21 mouse cellular contexts compared by ENCODE assay signal in genomic region chr4:22485117-22485516, GRCm38 (mm10). TPM values are rescaled to one million over a fixed set of nuclear protein-coding genes. Genes with fewer than 3 reads are reported as not detected.
DNase-seq lines count a peak whose midpoint lies in the region; ATAC-seq and TF ChIP-seq lines count a peak whose summit lies in the region.
"Had no signal": no experiment of that assay in that cellular context is flagged by ENCODE, and none has a peak within 500 bp of the region (broad histone marks: within the 10 kb centered on the region; RNA-seq: fewer than 3 reads in every experiment).

No protein-coding gene starts in this region.

- peaks cover 99% of the 10 kb centered on the region for H3K27me3 ChIP-seq in forebrain, embryonic 10.5 days (ENCODE audit: poor library complexity, severe bottlenecking)
- H3K27me3 ChIP-seq in forebrain, embryonic 16.5 days (replicated peaks; ENCODE audit: control insufficient read depth, insufficient read depth, low read length) = no peaks in the 10 kb centered on the region; the same call in 1 of the 2 replicates
- no peaks in the 10 kb centered on the region for H3K27me3 ChIP-seq in hindbrain, postnatal 0 days (ENCODE audit: insufficient read depth, low read length)
- H3K27me3 ChIP-seq in neural tube, embryonic 12.5 days (replicated peaks) = no peaks in the 10 kb centered on the region

- ATAC-seq in forebrain, embryonic 16.5 days = no peak
- ATAC-seq in hindbrain, postnatal 0 days = no peak
- ATAC-seq in neural tube, embryonic 12.5 days (ENCODE audit: low FRiP score, low read depth) = no peak

- peak overlapping the region; percentile 98; the same call in 1 of the 2 replicates for H3K27ac ChIP-seq in forebrain, embryonic 10.5 days
- H3K27ac ChIP-seq in forebrain, embryonic 16.5 days (ENCODE audit: low read length) = no peak overlapping the region
- no peak overlapping the region for H3K27ac ChIP-seq in hindbrain, postnatal 0 days
- no peak overlapping the region for H3K27ac ChIP-seq in neural tube, embryonic 12.5 days
- H3K27ac ChIP-seq: heart, embryonic 13.5 days; limb, embryonic 13.5 days; liver, embryonic 15.5 days had no signal

- WGBS in forebrain, embryonic 10.5 days = 14% methylated on average over 2 of the region's 2 CpGs
- 22% methylated on average over 2 of the region's 2 CpGs for WGBS in forebrain, embryonic 16.5 days
- WGBS in hindbrain, postnatal 0 days = 18% methylated on average over 2 of the region's 2 CpGs
- WGBS in neural tube, embryonic 12.5 days = 12% methylated on average over 2 of the region's 2 CpGs

- H3K4me2 ChIP-seq in forebrain, embryonic 16.5 days (ENCODE audit: low read length) = peak overlapping the region; percentile 96
- peak overlapping the region; percentile 90 for H3K4me2 ChIP-seq in hindbrain, postnatal 0 days (ENCODE audit: low read depth, low read length)
- H3K4me2 ChIP-seq in neural tube, embryonic 12.5 days (replicated peaks) = peak overlapping the region; percentile 93
- H3K4me2 ChIP-seq: heart, embryonic 13.5 days; limb, embryonic 13.5 days; liver, embryonic 15.5 days had no signal

- no peaks in the 10 kb centered on the region for H3K36me3 ChIP-seq in forebrain, embryonic 10.5 days (replicated peaks)
- no peaks in the 10 kb centered on the region for H3K36me3 ChIP-seq in forebrain, embryonic 16.5 days (ENCODE audit: control insufficient read depth, insufficient read depth)
- no peaks in the 10 kb centered on the region for H3K36me3 ChIP-seq in hindbrain, postnatal 0 days (ENCODE audit: insufficient read depth, low read length)
- H3K36me3 ChIP-seq in neural tube, embryonic 12.5 days = no peaks in the 10 kb centered on the region
- H3K36me3 ChIP-seq: heart, embryonic 13.5 days; limb, embryonic 13.5 days; liver, embryonic 15.5 days had no signal

- H3K9ac ChIP-seq in forebrain, embryonic 16.5 days (replicated peaks; ENCODE audit: low read depth, low read length) = no peak overlapping the region; the same call in 1 of the 2 replicates
- no peak overlapping the region for H3K9ac ChIP-seq in hindbrain, postnatal 0 days (replicated peaks; ENCODE audit: low read length)
- H3K9ac ChIP-seq in neural tube, embryonic 12.5 days = peak overlapping the region; percentile 98
- H3K9ac ChIP-seq: heart, embryonic 13.5 days; limb, embryonic 13.5 days; liver, embryonic 15.5 days had no signal

- no peak for DNase-seq in forebrain, embryonic 10.5 days (ENCODE audit: extremely low spot score, low spot score)
- DNase-seq in hindbrain, postnatal 0 days (ENCODE audit: low spot score) = no peak
- DNase-seq in cerebellum, postnatal 4 days (ENCODE audit: low spot score in 2 of 2) = no peak
- no peak for DNase-seq in urinary bladder, postnatal 10 days (ENCODE audit: low spot score)
- no peak for DNase-seq in adrenal gland, postnatal 25 days
- DNase-seq: cerebellum, adult 18-20 months; heart, postnatal 4 days; kidney, adult 11 months; kidney, postnatal 25 days; layer of hippocampus, postnatal 36 days; lung, postnatal 10 days; thymus, postnatal 14 days had no signal

- TF ChIP-seq CTCF in hindbrain, postnatal 0 days (IDR thresholded peaks at IDR 0.05; ENCODE audit: low read depth) = no peak

- H3K4me1 ChIP-seq in forebrain, embryonic 10.5 days = peaks cover 58% of the 10 kb centered on the region
- H3K4me1 ChIP-seq in forebrain, embryonic 16.5 days (replicated peaks; ENCODE audit: control insufficient read depth, insufficient read depth, low read length) = peaks cover 13% of the 10 kb centered on the region
- H3K4me1 ChIP-seq in hindbrain, postnatal 0 days (ENCODE audit: insufficient read depth, low read length) = no peaks in the 10 kb centered on the region
- peaks cover 10% of the 10 kb centered on the region; the same call in 1 of the 2 replicates for H3K4me1 ChIP-seq in neural tube, embryonic 12.5 days

- no peaks in the 10 kb centered on the region for H3K9me3 ChIP-seq in forebrain, embryonic 10.5 days
- no peaks in the 10 kb centered on the region for H3K9me3 ChIP-seq in forebrain, embryonic 16.5 days (ENCODE audit: control insufficient read depth, low read length)
- no peaks in the 10 kb centered on the region for H3K9me3 ChIP-seq in hindbrain, postnatal 0 days (ENCODE audit: low read length)
- no peaks in the 10 kb centered on the region for H3K9me3 ChIP-seq in neural tube, embryonic 12.5 days
- H3K9me3 ChIP-seq: heart, embryonic 13.5 days; limb, embryonic 13.5 days; liver, embryonic 15.5 days; megakaryocyte, embryonic 14.5 days had no signal

- peak overlapping the region; percentile 87 for H3K4me3 ChIP-seq in forebrain, embryonic 10.5 days
- peak overlapping the region; percentile 93 for H3K4me3 ChIP-seq in forebrain, embryonic 16.5 days (replicated peaks; ENCODE audit: low read length)
- peak overlapping the region; percentile 61 for H3K4me3 ChIP-seq in hindbrain, postnatal 0 days (ENCODE audit: low read length)
- peak overlapping the region; percentile 93 for H3K4me3 ChIP-seq in neural tube, embryonic 12.5 days
- H3K4me3 ChIP-seq: heart, embryonic 13.5 days; limb, embryonic 13.5 days; liver, embryonic 15.5 days; megakaryocyte, embryonic 14.5 days had no signal

RNA-seq across cellular contexts. Expression of gene Pou3f2, which starts 3.0 kb away (rescaled TPM):
- polyA plus RNA-seq in forebrain, embryonic 10.5 days (2016; fragmentation: Nextera tagmentation; extraction: Ambion mirVana) = 13.3 and 14.6 TPM in 2 replicates
- 48.1 and 58.3 TPM in 2 replicates for polyA plus RNA-seq in forebrain, embryonic 16.5 days (2015; fragmentation: Nextera tagmentation; extraction: Ambion mirVana)
- 17.9 and 19.4 TPM in 2 replicates for total RNA-seq in hindbrain, postnatal 0 days (2014; rRNA removed)
- polyA plus RNA-seq in hindbrain, postnatal 0 days (2015; fragmentation: Nextera tagmentation; extraction: Ambion mirVana) = 13.8 and 14.6 TPM in 2 replicates
- polyA plus RNA-seq in neural tube, embryonic 12.5 days (2016; fragmentation: Nextera tagmentation; extraction: Ambion mirVana) = 31.9 and 40.0 TPM in 2 replicates
- 0.06 TPM in 1 of 2 replicates, not detected in the other for total RNA-seq in adrenal gland, postnatal 25 days (2021)
- total RNA-seq: common myeloid progenitor, adult 5-6 weeks; heart, postnatal 4 days had no signal
- polyA plus RNA-seq: C2C12; stomach, embryonic 14.5 days had no signal
